Mouse (Mus musculus) layer of hippocampus, postnatal 10 days (tissue): ENCODE results near the gene Akap9. TPM values are rescaled to one million over a fixed set of nuclear protein-coding genes. Genes with fewer than 3 reads are reported as not detected.
"Not testable (repeated sequence)": the region's sequence is repeated elsewhere in the genome, so short reads cannot be mapped to it uniquely, and the experiment has no call there.

Experiments used
- DNase-seq, 2 experiments: peaks; one replicate each; pipeline ENCODE4 v3.0.0; 2021; ENCODE audit warnings: low spot score in 2 of 2
- long read RNA-seq: library from polyadenylated mRNA; stranded (forward); transcript quantifications from one replicate; pipeline ENCODE4 v2.0.0, GENCODE M21; 2023
- total RNA-seq, 2 experiments: library from RNA; stranded (reverse); gene quantifications; 2 replicates each; pipeline ENCODE4 v1.2.3; 2021

Akap9 gene
- total RNA-seq = 10 to 100 TPM; 82.7 to 85.8 TPM
- long read RNA-seq, partial matches to known transcripts = 2 of 2 reads
- long read RNA-seq, other reads (novel, unspliced or antisense) = 0 of 2 reads

GRCm38 (mm10) chr5:3927801-3928689 is at the start of gene Akap9:
Gene Akap9, plus strand, starts transcription at chr5:3928054.
- DNase-seq = peak; percentile 65 to 74

DNA sequence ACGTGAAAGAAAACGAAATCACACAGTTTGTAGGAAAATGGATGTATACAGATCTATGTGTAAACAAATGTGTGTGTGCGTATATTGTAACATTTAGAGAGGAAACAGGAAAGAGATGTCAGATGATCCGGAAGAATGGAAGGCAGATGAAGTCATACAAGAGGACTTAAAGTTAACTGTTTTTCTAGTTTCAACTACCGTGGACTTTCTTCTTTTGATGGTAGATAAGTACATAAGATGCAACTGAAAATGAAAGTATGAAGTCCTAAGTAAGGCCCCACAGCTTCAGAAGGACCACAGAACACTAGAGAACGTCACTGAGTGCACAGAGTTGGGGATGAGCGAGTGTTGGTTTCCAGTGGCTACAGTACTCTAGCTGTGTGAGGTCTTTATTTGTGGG is 41.0 kb upstream of the Akap9 start:
- not testable (repeated sequence) for DNase-seq

GRCm38 (mm10) chr5:3889201-3889600 is 38.7 kb upstream of the Akap9 start:
- no peak for DNase-seq

GRCm38 (mm10) chr5:3893459-3894293 is 34.2 kb upstream of the Akap9 start, which contains the start of gene Mterf1a:
Gene Mterf1a, minus strand, starts transcription at chr5:3893933.
- DNase-seq = peak; percentile 34 to 54

- not testable (repeated sequence) for DNase-seq
These were observed 33.6 kb upstream of the Akap9 start for GRCm38 (mm10) chr5:3894294-3894619.

DNA sequence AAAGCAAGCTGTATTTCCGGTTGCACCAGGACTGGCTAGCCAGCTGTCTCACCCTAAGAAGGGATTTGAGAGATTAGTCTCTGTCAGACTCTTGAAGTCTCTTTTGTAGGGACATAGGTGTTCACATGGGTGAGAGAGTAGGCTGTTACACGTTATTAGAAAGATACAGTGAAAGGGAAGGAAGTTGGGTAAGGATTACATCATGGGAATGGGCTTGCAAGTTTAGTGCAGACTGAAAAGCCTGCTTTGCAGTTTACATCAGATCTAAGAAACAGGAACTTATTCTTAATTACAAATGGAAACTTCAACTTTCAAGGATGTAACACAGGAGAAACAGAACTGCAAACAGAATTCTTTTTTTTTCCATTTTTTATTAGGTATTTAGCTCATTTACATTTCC is 22.4 kb upstream of the Akap9 start:
- no peak for DNase-seq

GRCm38 (mm10) chr5:3922350-3922749 is 5.5 kb upstream of the Akap9 start:
- DNase-seq = no peak

DNA sequence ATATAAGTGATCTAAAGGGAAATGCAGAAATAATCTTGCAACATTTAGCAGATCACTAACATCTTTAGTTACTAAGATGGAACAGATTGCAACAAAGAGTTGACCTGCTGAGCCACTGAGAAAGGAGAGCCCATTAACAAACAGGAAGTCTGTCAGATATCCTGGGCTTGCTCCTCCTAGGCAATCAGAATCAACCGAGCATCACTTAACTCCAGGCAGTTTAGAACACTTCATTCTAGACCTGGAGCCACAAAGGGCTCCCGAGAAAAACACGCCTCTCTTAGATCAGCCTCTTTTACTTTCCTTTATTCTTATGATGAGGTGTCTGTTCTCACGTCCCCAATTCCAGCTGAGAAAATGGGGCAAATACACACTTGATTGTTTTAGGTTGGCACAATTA is 1.2 kb upstream of the Akap9 start:
- no peak for DNase-seq

DNA sequence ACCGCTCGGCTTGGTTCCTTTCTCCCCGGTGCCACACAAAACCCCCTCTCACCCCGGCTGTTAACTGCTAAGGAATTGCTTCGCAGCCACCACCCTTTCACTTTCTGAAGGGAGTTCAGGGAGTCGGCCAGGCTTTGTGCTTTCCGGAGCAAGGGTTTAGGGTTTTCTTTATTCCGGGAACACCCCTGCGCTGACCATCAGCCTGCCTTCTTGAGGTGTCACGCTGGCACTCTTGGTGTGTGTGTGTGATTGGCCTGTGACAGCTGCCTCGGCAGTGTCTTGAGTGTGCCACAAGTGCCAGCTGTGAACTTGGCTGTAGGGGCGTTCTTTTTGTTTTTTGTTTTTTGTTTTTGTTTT is 814 bp downstream of the Akap9 start:
- peak; percentile 44 to 46 for DNase-seq

DNA sequence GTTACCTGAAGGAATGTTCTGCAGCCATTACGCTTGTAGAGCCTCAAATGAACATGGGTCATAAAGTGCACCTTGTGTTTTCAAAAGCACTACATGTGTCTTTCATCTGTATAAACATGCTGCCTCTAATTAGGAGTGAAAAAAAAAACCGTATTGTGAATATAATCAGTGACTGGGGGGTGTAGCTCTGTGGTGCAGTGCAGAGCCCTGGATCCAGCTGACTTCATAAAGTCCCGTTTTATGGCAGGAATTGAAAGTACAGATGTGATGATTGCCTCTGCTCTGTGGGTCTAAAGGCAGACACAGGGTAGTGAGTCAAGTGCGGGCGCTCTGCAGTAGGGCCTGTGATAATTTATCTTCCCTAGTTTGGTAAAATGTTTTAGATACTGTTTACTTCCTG is 2.9 kb downstream of the Akap9 start:
- DNase-seq = no peak

DNA sequence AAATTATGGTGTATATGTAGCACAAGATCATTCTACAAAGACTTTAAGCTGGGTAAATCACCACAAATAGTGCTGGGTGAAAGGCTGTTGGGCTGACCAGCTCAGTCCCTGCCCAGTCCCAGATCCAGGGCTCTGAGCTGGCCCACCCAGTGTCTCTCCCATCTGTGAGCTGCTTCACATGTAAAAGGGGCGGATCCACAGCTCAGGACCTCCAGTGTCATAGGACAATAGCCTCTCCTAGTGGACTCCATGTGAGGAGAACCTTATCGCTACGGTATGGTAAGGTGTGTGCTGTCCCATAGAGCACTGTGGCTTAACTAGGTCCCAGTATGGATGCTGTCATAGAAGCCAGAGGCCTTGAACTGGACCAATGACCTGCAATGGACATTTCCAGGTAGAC is 3.8 kb downstream of the Akap9 start:
- no peak for DNase-seq

DNA sequence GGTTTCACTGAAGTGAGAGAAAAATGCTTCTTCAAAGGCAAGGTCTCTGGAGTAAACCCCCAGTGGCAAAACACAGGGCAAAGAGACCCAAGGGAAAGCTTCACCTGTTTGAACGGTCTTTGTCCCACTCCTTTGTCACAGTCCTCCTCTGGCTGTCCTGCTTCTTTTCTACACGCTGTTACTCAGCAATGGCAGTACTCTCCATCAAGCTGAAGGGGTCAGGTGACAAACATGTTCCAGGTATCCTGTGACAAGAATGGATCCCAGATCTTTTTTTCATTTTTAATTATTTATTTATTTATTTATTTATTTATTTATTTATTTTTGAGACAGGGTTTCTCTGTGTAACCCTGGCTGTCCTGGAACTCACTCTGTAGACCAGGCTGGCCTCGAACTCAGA is 5.7 kb downstream of the Akap9 start:
- DNase-seq = no peak

DNA sequence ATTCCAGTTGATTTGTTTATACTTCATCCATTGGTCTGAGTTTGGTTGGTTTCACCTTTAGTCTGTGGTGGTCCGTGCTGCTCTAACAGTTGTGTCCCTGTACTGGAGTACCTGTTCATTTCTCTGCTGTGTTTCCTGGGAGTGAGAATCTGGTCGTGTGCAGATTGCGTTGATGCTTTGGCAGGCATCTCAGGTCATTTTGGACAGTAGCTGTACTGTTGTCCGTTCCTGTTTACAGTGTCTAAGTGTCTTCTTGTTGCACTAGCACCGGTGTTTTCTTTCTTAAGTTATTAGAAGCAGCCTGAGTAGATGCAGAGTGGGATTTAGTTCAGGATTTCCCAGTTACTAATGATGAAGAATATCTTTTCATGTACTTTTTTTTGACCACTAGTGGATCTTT is 7.4 kb downstream of the Akap9 start:
- DNase-seq = no peak

DNA sequence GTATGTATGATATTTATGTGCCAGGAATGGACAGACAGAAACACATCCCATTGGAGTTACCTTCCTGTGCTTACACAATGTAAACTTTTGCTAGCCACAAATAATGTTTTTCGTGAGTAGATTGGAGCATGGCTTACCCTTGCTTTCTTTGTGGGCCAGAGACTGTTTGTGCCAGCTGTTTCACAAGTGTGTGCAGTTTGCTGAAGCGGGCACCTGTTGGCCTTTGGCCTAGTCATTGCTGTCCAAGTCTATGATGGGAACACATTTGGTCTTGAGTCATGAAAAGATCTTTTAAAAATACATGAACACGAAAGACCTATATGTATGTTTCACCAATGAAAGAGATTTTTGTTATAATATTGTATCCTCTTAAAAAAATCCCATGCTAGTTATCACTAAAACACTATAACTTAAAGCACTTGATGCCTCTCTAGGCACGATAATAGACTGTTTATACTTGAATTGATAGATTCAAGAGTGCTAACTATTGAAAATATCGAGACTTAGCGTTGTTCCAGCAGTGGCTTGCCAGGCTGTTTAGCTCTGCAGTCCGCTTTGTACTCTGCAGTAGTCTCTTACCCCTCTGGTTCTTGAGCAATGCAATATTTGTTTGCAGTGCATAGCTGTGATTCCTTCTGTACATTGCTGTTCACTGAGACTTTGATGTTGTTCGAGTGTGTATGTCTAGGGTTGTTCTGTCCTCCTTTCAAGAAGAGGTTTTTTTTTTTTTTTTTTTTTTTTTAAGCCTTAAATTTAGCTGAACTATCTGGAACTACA is 8.1 kb downstream of the Akap9 start:
- DNase-seq = no peak

GRCm38 (mm10) chr5:3938905-3939304 is 11.1 kb downstream of the Akap9 start:
- no peak for DNase-seq

DNA sequence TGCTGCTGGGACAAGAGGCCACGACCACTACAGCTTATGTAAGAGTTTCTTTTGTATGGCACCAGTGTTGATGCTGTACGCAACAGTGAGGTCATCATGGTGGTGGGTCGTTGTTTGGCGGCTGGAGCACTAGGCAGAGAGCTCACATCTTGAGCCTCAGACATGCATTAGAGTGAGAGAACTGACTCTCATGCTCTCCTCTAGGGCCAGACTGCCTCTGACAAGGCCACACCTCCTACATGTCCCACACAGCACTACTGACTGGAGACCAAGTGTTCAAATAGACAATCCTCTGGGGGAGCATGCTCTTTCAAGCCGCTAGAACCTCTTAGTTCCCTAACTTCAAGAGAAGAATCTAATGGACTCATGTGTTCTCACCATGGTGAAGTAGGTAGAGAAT is 11.5 kb downstream of the Akap9 start:
- DNase-seq = no peak

DNA sequence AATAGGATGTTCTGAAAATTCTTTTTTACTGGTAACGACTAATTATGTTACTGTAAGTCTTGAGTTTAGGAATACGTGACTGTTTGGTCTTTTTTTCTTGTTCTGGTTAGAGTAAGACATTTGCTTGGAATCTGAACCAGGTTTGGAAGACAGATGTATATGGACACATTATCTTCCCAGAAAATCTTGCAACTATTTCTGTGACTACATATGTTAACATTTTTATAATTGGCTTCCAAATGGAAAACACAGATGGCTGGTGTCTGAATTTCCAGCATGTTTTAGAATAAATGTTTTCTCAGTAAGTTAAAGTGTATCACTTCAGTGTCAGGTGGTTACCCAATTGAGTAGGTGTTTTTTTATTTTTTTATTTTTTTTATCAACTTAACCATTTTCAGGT is 13.4 kb downstream of the Akap9 start:
- no peak for DNase-seq

- DNase-seq = not testable (repeated sequence)
These were observed 15.3 kb downstream of the Akap9 start for GRCm38 (mm10) chr5:3943169-3943568.

- no peak for DNase-seq
These were observed 24.6 kb downstream of the Akap9 start for GRCm38 (mm10) chr5:3952498-3952897.

DNA sequence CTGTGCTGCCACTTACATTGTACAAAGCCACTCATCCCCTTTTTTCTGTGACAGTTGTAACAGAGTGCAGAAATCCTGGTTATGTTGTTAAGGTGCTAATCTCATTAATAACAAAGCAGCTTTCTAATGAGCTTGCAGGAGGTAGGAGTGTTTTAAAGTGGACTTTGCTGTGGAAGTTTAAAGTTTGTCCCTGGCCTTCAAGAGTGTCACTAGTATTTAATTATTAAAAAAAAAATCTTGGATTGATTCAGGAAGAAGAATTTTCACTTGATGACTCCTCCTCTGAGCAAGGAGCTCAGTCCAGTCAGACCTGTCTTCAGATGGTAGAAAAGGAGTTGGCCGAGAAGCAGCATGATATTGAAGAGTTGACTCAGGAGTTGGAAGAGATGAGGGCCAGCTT is 26.7 kb downstream of the Akap9 start:
- DNase-seq = no peak

DNA sequence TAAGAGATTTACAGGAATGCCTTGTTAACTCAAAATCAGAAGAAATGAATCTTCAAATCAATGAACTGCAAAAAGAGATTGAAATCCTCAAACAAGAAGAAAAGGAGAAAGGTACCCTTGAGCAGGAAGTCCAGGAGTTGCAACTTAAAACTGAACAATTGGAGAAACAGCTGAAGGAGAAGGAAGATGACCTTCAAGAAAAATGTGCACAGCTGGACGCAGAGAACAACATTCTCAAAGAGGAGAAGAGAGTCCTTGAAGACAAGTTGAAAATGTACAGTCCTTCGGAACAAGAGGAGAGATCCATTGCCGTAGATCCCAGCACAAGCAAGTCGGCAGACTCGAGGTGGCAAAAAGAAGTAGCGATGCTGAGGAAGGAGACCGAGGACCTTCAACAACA is 33.4 kb downstream of the Akap9 start:
- no peak for DNase-seq

GRCm38 (mm10) chr5:3968415-3968814 is 40.6 kb downstream of the Akap9 start:
- DNase-seq = no peak
